Mouse (Mus musculus): Measurements from ENCODE around the gene Ube2e3.

GRCm38 (mm10) chr2:78867726-78868510 lies at the start of gene Ube2e3:
- TF ChIP-seq POLR2A (IDR thresholded peaks at IDR 0.05; ENCODE audit: borderline replicate concordance, insufficient read depth, low read length) (no peak), CTCF (IDR thresholded peaks at IDR 0.05; ENCODE audit: borderline replicate concordance, insufficient read depth, low read depth, low read length) (no peak)

All from cerebellum, adult 2 months (tissue).